Mouse (Mus musculus) left cerebral cortex, postnatal 36 days (tissue): ENCODE data around the gene Kirrel3. TPM values are rescaled to one million over a fixed set of nuclear protein-coding genes. Genes with fewer than 3 reads are reported as not detected.

ENCODE experiments used
- DNase-seq, 2 experiments: peaks; one replicate each; pipeline ENCODE4 v3.0.0; 2021 to 2022; ENCODE audit warnings: low spot score in 2 of 2, mixed read lengths in 1 of 2
- intact Hi-C: fragments of 180-260 bp; cut with DNase I; formaldehyde crosslinking; loops from one replicate; pipeline ENCODE4 v1.15.1; 2025
- total RNA-seq, 2 experiments: library from RNA; stranded (reverse); gene quantifications; 2 replicates each; pipeline ENCODE4 v1.2.3; 2021

Gene Kirrel3
- total RNA-seq, 2 experiments from 2014 or later, result 61.2 to 65.2 TPM

DNA sequence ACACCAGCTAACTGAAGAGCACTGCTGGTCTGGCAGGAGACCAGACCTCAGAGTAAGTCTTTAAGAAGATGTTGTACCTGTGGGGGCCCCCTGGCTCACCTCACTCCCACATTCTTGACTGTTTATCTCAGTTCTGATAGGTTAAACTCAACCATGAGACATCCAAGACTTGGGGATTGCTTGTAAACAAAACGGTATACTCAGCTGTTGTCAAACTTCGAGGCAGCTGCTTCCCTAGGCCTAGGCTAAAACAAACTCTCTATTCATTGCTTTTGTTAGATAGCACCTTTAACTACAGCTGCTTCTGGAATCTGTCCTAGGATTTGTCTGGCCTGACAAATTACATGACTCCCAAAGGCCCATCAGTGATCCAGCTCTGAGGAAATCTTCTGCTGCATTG, 99.8 kb downstream of the Kirrel3 start:
- intact Hi-C loops, result no loop called here
- no peak for DNase-seq

DNA sequence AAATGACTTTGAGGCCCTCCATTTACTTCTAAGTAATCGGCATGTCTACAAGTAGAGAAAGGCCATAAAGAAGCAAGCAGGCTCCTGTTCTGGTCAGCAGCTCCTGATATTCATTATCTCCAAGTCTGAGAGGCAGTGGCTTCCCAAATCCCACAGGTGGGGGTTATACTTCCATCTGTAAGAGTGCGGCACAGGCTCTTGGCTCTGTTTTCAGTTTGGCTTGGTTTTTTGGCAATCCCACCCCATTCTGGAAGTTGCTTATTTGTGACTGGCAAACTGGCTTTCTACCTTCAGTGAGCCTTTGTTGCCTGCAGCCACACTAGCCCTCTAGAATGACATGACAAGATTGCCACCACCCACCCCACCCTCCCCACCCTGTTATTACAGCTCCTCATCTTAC, 100.4 kb downstream of the Kirrel3 start:
- intact Hi-C loops, result no loop called here
- DNase-seq, result no peak

DNA sequence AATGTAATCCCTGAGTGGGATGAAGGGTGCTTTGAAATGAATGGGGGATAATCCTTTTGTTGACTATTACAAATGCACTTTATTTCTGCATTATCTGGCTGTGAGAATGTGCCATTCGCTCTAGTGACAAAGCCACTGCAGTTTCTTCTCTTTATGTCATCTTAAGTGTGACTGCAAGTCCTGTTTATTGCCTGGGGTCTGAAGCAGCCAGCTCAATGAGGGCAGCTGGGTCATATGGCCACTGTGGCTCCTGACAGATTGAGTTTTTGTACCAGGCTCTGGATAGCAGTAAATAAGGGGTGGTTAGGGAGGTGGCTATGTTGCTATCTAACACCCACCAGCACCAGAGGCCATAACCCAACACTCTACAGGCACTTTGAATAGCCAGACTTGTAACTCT, 104.1 kb downstream of the Kirrel3 start:
- intact Hi-C loops, result no loop called here

DNA sequence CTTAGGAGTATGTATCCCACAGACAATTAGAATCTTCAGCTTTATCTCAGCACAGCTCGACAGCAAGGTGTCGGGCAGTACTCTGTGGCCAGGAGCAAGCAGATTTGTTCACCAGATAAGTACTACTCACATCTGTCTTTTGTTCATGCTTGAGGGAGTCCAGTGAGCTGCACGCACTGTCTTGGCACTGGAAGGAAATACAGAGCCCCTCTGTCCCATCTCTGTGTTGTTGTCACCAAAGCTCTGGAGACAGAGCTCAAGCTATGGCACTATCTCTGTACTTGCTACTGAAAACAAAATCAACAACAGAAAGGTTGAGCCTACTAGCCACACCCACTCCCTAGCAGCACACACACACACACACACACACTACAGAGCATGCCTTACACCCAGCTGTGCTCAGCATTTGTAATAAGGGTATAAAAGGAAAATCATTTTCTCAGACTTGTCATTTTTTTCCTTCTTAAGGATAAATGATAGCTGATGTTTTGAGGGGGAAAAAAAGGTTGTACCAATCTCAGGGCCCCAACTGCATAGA, 106.4 kb downstream of the Kirrel3 start:
- no peak for DNase-seq
- intact Hi-C loops, result no loop called here

More for the DNA sequence above, 104.1 kb downstream of the Kirrel3 start:
- no peak for DNase-seq

DNA sequence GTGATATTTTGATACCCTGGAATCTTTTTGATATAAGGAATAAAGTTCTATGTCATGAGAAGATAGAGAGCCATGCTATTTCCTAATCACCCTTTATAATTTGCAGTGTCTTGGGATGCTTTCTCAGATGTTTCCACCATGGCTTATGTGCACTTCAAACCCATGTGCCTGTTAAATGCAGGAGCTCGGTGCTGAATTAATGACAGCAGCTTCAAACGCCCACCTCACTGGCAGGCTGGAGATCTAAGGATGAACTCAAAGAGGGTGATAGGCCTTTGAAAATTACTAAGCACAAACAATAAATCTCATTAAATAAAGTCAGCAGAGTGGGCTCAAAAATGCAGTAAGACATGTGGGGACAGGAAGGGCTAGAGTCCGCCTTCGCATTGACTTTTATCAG, 108.2 kb downstream of the Kirrel3 start:
- no peak for DNase-seq
- intact Hi-C loops, result no loop called here

DNA sequence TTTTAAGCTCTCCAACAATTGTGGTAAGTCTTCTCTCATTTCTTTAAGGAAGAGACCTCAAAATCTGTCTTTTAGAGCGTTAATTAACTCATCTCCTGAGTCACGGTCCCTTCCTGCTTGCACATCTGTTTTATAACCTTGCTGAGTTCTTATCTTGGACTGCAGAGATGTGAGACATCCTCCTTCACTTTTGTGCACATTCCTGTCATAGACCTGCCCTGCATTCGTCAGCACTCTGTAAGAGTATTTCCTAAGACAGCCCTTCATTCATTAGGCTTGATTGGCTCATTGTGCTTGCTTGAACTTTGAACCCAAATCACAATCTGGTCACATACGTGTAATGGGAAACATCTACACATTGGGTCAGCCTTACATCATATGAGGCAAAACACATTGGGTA, 114.6 kb downstream of the Kirrel3 start:
- DNase-seq, result no peak
- intact Hi-C loops, result no loop called here

DNA sequence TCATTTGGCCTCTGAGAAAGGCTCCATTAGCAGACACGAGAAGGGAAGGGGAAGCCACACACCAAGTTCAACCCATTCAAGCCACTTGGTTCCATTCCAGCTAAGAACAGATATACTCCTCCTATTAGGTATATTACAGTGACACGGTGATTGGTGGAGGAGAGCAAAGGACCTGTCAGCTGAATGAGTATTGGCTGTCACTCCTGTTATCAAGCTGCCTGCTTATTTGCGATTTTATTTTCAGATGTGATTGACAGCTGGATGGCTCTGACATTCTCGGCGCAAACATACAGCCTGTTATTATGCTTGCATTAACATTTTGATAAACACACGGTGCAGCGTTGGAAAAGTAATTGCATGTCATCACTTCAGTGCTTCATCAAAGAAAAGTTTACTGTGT, 118.1 kb downstream of the Kirrel3 start:
- intact Hi-C loops, result no loop called here
- no peak for DNase-seq

DNA sequence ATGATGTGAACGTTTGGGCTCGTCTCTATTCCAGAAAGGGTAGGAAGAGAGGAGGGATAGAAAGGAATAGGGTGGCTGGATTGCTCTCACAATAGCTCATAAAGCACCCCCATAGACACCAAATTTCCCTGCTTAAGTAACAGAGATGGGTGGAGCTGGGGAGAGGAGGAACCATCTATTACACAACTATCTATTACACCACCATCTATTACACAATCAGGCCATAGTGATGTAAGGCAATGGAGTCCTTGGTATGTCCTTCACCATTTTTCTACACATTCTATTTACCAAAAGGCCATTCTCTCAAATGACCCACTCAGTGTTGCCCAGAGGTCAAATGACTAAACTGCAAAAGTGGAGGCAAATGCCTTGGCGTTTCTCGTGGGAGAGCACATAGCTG, 119.2 kb downstream of the Kirrel3 start:
- intact Hi-C loops, result no loop called here

DNA sequence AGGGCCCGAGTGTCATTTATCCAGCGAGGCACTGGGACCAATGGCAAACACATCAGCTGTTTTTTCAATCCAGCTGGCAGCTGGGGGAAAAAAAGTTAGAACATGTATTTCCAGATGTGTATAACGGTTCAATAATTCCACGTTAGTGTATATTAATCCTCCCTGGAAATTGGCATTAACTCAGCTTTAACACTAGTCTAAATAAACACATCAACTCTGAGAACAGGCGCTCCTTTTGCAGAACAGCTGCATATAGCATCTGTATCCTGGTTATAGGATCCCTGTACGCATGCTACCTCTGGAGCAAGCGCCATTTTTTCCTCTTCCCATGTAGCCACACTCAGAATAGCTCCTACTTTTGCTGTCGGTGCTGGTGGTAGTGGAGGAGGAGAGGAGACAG, 119.8 kb downstream of the Kirrel3 start:
- intact Hi-C loops, result no loop called here
- DNase-seq, result no peak

More for the DNA sequence above, 119.2 kb downstream of the Kirrel3 start:
- no peak for DNase-seq

DNA sequence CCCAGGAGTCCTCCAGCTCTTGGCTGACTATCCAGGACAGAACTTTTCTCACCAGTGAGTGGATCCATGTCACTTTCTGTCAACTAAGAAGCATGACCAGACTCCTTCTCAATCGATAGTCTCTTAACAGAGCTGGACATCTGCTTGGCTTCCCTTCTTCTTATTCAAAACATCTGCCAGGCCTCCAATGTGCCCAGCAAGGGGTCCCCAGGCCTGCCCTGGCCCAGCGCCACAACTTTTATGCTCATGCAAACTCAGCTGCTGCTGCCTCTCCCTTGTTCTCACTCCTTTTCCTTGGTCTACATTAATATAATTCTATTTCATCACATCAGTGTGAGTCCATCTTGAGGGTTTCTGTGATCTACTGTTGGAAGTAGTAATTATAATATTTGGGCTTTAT, 122.3 kb downstream of the Kirrel3 start:
- DNase-seq, result no peak
- intact Hi-C loops, result no loop called here

DNA sequence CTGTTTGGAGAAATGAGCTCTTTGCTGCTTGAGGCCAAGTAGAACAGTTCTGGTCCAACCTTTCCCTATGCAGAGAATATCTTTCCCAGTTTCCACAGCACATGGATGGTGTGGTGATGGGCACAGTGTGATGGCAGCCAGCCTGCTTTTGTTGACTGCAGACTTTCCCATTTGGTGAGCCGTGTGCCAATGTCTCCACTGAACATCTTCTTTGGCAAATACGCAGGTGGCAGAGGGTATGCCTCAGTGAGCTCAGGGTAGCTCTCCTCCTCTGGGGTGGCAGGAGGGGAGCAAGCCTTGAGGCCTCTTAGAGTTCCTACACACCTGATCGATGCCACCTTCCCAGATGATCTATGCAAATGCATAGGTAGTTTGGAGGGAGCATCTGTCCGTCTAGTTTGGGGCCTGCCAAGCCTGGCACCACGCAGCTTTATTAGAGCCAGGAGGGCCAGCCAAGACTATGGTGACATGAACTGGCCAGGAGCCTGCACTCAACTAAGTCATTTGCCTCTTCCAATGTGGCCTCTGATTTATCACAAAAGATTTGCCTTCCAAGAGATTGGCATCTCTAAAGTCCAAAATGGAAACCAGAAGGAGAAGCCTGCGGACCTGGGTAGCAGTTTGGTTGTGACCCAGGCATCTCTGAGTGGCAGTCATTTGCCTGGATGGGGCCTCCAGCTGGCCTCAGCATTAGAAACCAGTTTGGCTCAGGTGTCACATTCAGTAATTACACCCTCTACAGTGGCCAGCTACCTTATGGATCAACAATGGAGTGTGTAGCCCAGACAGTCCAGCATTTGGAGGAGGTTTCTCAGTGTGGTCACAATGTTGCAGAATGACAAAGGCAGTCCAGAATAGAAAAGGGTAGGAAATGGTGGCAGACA, 127.4 kb downstream of the Kirrel3 start:
- intact Hi-C loops, result no loop called here
- no peak for DNase-seq

DNA sequence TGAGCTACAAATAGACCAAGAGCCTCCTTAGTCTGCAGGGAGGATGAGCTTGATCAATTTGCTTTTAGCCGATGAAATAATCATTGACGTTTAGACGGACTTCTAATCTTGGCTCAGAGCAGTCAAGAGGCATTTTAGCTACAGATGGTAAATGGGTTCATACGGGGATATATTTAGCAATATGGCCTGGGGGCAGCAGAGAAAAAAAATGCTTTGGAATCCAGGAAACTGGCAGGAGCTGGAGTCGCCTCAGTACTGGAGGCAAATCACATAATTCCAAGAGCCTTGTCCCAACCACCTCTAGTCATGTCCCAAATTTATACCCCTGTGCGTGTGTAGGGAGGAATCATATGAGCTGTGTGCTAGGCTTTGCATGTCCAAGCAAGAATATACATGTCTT, 132.4 kb downstream of the Kirrel3 start:
- intact Hi-C loops, result no loop called here
- DNase-seq, result no peak

DNA sequence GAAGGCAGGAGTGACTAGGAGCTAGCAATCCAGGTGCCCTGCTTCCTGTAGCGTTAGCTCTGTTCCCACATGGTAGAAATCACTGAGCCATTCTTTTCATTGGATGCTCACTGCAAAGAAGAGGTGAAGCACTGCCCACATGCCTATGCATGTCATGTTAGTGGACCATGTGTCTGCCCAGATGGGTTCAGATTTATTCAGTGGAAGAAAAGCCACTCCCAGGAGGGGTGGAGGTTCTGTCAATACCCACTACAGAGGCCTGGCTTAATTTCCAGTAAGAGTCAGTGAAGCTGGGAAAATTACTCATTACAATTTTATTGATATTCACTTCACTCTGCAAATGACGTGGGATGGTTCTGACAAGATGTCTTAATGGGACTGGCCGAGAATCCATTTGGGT, 134.2 kb downstream of the Kirrel3 start:
- intact Hi-C loops, result no loop called here
- no peak for DNase-seq

DNA sequence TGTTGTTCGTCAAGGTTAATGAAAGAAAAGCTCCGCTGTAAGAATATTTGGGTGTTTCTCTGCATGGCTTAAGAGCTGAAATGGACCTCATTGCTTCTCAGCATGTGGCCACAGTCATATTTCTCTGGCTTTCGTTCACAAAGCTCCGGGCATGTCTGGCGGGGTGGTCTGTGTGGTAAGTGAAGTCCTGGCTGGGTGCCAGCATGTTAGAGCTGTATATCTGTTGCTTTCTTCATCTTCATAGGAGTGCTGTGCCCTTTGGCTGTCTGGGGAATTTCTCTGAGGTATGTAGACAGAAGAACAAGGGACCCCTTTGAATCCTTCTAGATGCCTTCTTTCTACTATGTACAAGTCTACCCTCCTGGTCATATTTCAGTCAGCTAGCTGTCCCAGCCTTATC, 137.8 kb downstream of the Kirrel3 start:
- intact Hi-C loops, result no loop called here

DNA sequence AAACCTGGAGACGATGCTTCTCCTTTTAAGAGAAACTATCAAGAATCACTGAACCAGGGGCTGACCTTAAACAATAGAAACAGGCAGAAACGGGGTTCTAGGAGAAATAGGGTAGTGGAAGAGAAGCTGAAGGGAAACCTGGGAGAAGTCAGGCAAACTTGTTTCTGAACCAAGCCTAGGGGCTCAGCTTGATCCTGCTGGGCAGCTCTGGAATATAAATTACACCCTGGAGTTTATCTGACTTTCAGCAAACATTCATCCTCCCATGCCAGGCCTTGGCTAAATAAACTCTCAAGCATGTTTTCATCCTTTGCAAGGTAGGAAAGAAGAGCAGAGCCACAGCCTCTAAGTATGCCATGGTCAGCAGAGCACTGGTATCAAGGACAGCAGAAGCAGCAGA, 138.3 kb downstream of the Kirrel3 start:
- intact Hi-C loops, result no loop called here
- DNase-seq, result no peak

More for the DNA sequence above, 137.8 kb downstream of the Kirrel3 start:
- DNase-seq, result no peak

DNA sequence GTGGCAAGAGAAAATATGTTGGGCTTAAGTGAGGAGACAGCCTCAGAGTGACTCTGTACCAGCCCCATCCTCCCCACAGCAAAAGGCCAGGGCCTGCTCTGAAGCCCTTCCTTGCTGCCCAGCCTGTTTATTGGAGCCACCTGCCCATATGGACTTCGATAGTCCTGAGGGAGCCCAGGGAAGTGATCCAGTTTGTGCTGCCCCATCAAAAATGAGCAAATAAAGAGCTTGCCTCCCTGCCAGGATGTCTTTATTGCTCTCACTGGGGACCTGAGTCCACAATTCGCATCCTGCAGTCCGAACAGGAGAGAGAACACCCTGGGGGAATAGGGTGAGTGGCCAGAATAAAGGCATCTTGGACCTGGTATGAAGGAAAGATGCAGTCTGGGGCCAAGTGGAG, 143.1 kb downstream of the Kirrel3 start:
- intact Hi-C loops, result no loop called here
- no peak for DNase-seq

DNA sequence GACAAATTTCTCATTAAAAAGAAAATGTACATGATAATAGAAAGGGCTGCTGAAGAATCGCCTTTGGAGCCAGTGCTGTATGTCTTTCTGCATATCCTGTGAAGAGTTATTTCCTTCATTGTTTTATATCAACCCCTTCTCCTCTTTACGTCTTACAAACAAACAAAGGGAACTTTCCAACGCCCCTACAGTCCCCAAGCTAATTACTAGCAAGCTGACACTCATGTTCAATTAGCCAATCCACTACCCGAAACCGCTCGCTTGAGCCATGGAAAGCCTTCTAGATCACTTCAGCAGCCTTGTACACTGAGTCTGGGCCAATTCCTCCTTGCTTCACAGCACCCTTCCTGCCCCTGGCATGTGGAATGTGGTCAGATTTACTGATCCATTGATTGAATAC, 150.0 kb downstream of the Kirrel3 start:
- DNase-seq, result no peak
- intact Hi-C loops, result no loop called here

DNA sequence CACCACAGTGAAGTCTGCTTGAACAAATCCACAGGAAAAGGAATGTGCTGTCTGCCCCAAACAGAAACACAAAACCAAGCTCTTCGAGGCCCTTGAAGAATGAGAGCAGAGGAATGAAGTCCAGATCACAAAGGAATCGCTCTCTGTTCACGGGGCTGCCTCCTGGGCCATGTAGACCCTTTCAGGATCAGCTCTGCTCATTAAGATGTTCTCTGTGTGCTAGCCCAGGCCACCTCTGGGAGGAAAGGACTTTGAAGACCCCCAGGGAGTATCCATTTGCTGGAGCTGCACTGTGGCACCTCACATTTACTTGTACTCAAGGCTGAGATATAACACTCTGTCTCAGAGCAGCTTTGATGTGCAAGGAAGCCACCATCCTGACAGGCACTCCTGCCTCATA, 158.2 kb downstream of the Kirrel3 start:
- intact Hi-C loops, result no loop called here
- no peak for DNase-seq

DNA sequence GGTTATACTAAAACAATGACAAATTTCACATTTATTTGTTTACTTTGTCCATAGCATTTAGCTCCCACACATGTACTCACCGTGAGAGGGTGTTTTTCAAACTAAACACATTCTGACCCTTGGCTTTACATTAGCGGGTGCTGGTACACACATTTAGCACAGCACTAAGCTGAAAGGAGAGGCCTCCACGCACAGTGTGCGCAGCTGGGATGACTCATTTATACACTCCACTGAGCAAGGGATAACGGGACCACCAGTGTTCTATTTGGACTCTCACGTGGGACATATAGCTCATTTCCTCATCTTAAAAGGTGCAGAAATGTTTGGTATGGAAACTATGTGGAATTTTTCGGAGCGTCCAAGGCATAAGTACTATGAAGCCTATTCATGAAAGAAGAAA, 158.7 kb downstream of the Kirrel3 start:
- intact Hi-C loops, result no loop called here
- DNase-seq, result no peak

DNA sequence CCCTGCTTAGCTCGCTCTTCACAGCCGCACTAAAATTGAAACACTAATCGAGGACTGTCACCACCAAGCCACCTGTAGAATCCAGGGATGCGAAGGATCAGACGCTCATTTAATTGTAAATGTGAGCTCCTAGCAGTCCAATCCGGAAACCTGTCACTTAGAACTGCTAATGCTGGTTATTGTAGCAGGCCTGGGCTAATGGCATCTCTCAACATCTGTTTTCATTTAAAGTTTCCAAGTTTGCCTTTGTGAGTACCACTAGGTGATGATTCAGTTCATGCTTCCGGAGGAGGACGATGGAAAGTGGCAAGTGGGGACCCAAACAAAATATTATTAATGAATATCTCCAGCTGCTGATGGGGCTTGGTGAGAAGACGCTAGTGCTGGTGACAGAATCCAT, 161.1 kb downstream of the Kirrel3 start:
- no peak for DNase-seq

DNA sequence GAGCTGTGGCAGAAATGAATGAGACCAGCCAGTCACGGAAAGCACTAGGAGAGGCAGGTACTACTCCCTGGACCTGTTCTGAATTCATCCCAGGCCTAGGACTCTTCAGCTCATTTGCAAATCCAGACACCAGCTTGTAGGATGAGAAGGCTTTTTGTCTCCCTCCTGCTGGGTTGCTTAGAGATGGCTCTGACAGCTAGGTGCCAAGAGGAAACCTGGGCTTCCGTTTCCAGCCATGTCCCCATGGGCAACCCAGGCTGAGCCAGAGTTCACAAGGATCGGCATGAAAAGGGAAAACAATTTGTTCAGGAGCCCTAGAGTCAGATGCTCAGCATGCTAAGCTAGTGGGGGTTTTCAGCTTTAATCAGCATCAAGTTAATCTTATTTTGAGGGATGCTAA, 166.6 kb downstream of the Kirrel3 start:
- DNase-seq, result no peak
- intact Hi-C loops, result no loop called here

More for the DNA sequence above, 161.1 kb downstream of the Kirrel3 start:
- intact Hi-C loops, result no loop called here
